Mouse (Mus musculus) kidney, adult 2 months (tissue): ENCODE measurements around the gene H3f3b.

Source experiments
- CTCF ChIP-seq: fragments of 200-500 bp; conservative IDR thresholded peaks from 2 replicates; pipeline ENCODE4 v1.5.1; 2011; ENCODE audit warnings: low read depth, mild to moderate bottlenecking, control low read depth, low read length, moderate library complexity, mixed read lengths; ENCODE audit not compliant: insufficient read depth, insufficient read length
- POLR2A ChIP-seq: fragments of 200-500 bp; IDR thresholded peaks from one replicate; pipeline ENCODE4 v1.6.1; 2011; ENCODE audit warnings: low read depth, low read length, control low read depth

DNA sequence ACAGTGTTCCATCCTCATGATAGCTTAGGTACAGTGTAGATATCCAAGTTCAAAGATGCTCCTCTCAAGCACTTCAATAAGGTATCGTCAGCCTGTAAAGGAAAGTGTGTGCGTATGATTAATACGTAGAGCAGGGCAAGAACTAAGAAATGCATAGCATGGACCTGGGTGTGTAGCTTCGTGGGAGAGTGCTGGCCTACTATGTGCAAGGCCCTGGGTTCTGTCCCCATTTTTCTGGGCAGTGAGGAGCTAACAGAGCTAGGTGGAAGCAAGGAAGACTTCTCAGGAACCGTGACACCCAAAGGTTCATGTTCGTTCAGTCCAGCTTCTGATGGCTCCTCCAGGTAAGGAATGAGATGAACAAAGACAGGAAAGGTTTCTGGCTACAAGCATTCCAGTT lies 17.4 kb upstream of the H3f3b start:
- no peak for TF ChIP-seq POLR2A
- TF ChIP-seq CTCF = no peak
